Mouse (Mus musculus) heart, adult 2 months (tissue): Measurements from ENCODE around the gene Tceanc2.

Experiments used
- EP300 ChIP-seq: fragments of 200-500 bp; IDR thresholded peaks from 2 replicates; pipeline ENCODE4 v1.6.1; 2011; ENCODE audit warnings: low read depth, low read length, control low read depth; ENCODE audit not compliant: insufficient read depth
- POLR2A ChIP-seq: fragments of 200-500 bp; IDR thresholded peaks from 2 replicates; pipeline ENCODE4 v1.6.1; 2011; ENCODE audit warnings: mild to moderate bottlenecking, low read depth, low read length, control low read depth; ENCODE audit not compliant: insufficient read depth

GRCm38 (mm10) chr4:107102220-107102619, 76.7 kb downstream of the Tceanc2 start:
- TF ChIP-seq POLR2A (no peak), EP300 (no peak)
